Mouse (Mus musculus) brain, embryonic 14.5 days (tissue): ENCODE results near the gene Shisa2.

Source experiments
- CTCF ChIP-seq: fragments of 200-500 bp; IDR thresholded peaks from 2 replicates; pipeline ENCODE4 v1.5.1; 2012; ENCODE audit warnings: inconsistent platforms, mild to moderate bottlenecking, moderate library complexity, borderline replicate concordance; ENCODE audit not compliant: insufficient read depth, insufficient read length; ENCODE audit errors: extremely low read depth
- POLR2A ChIP-seq: fragments of 200-500 bp; IDR thresholded peaks from 2 replicates; pipeline ENCODE4 v1.6.1; 2012; ENCODE audit warnings: mild to moderate bottlenecking, inconsistent platforms, borderline replicate concordance; ENCODE audit not compliant: poor library complexity, insufficient read depth, insufficient read length, severe bottlenecking; ENCODE audit errors: extremely low read depth

DNA sequence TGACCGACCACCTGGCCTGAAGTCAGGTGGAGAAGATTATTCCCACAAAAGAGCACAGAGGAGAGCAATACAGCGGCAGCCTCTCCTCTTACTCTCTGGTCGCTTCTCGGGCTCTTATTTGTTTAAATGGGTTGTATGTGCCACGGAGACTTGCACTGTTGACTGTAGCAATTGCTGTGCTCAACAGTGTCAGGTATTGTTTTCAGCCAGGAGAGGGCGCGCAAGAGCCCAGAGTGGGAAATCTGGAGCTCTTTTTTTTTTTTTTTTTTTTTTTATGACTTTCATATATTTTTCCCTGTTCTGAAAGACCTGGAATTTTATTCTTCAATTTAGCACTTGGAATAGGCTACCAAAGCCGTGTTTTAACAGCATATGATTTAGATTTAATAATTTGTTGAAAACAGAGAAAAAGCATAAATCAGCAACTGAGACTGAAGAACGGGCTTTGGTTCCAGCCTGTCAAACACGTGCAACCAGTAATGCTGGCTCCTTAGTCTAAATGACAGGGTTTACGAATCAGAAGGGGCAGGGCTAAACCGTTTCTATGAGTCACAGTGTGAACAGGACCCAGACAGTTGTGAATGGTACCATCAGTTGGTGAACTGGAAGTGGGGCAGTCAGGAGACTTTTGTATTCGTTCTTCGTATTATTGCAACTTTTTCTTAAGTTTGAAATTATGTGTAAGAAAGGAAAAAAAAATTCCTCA, 12.0 kb upstream of the Shisa2 start:
- TF ChIP-seq CTCF (peak; percentile 65; the same call in 1 of the 2 replicates), POLR2A (no peak)
